Mouse (Mus musculus) gastrocnemius, adult 2 months (tissue): Measurements from ENCODE around the gene Zap70. TPM values are rescaled to one million over a fixed set of nuclear protein-coding genes. Genes with fewer than 3 reads are reported as not detected.

Source experiments
- DNase-seq: peaks from one replicate; pipeline ENCODE4 v3.0.0; 2022
- H3K27ac ChIP-seq: fragments of 200-600 bp; 2 replicates; pipeline ENCODE4 v1.8.1; 2022; ENCODE audit warnings: mild to moderate bottlenecking
- H3K4me3 ChIP-seq: fragments of 200-600 bp; 2 replicates; pipeline ENCODE4 v1.8.1; 2022; ENCODE audit warnings: mild to moderate bottlenecking, moderate library complexity
- CTCF ChIP-seq: fragments of 200-600 bp; IDR thresholded peaks from 2 replicates; pipeline ENCODE4 v1.8.1; 2022; ENCODE audit warnings: antibody characterized with exemption, mild to moderate bottlenecking, moderate library complexity
- intact Hi-C: fragments of 180-260 bp; cut with DNase I; formaldehyde crosslinking; loops from one replicate; pipeline ENCODE4 v1.15.1; 2025
- total RNA-seq, 2 experiments: library from RNA; stranded (reverse); gene quantifications; 2 replicates each; pipeline ENCODE4 v1.2.3; 2021

The Zap70 gene
- total RNA-seq, 2 experiments from 2014 or later = 0.84 TPM; not detected in 1

GRCm38 (mm10) chr1:36784365-36785134 lies 23.0 kb downstream of the Zap70 start:
- peak; percentile 80 for DNase-seq
- intact Hi-C loops = loop anchor here (2.0 to 5.0 kb wide), 2 partner anchors 348 to 410 kb away; no protein-coding TSS in a partner anchor
- no peak overlapping the region for H3K27ac ChIP-seq
- TF ChIP-seq CTCF = peak; percentile 85
- peak overlapping the region; percentile 68 for H3K4me3 ChIP-seq

DNA sequence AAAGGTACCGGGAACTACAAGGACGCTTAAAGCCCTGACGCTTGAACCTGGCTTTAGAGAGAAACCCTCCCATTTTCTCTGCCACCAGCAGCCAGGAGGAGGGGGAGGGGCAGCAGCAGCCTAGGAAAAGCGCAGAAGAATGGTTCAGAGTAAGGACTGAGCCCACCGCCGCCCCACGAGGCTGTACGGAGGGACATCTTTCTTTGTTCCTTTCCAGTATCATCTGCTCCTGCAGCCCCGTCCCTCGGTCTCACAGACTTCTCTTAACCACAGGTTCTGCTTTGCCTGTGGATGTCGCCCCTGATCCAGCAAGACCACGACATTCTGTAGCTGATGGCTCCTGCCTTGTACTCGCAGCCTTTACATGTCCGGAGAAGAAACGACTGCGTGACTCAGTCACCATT lies 23.6 kb downstream of the Zap70 start:
- H3K4me3 ChIP-seq = peak overlapping the region; percentile 68
- no peak for TF ChIP-seq CTCF
- no peak overlapping the region for H3K27ac ChIP-seq
- peak; percentile 25 for DNase-seq
- intact Hi-C loops = loop anchor here (2.0 kb wide), 1 partner anchor 410 kb away; no protein-coding TSS in a partner anchor

- DNase-seq = no peak
- intact Hi-C loops = no loop called here
- TF ChIP-seq CTCF = peak; percentile 25; the same call in 1 of the 2 replicates
- Histone ChIP-seq H3K27ac (no peak overlapping the region), H3K4me3 (no peak overlapping the region)
Measured at GRCm38 (mm10) chr1:36786377-36786776, 24.8 kb downstream of the Zap70 start.

DNA sequence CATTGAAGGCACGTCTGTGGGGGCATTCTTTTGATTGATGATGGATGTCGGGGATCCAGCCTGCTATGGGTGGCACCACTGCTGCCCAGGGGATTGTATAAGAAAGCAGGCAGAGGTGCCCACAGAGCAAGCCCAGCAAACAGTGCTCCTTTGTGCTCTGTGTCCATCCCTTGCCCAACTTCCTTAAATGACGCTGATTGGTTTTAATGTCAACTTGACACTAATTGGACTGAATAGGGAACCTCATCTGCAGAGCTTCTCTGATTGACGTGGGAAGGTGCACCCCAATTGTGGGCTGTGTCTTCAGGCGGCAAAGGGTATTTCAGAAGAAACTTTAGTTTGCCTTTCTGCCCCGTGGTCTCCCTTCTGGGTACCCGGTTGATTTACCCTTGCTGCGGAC lies 27.8 kb downstream of the Zap70 start:
- no peak for DNase-seq
- H3K27ac ChIP-seq = no peak overlapping the region
- H3K4me3 ChIP-seq = no peak overlapping the region
- intact Hi-C loops = no loop called here
- TF ChIP-seq CTCF = no peak

GRCm38 (mm10) chr1:36796711-36797110 lies 35.1 kb downstream of the Zap70 start:
- no peak for TF ChIP-seq CTCF
- intact Hi-C loops = no loop called here
- no peak for DNase-seq

GRCm38 (mm10) chr1:36797481-36797880 lies 35.9 kb downstream of the Zap70 start:
- DNase-seq = no peak
- TF ChIP-seq CTCF = no peak
- H3K4me3 ChIP-seq = no peak overlapping the region

More at GRCm38 (mm10) chr1:36796711-36797110, 35.1 kb downstream of the Zap70 start:
- Histone ChIP-seq H3K4me3 (no peak overlapping the region), H3K27ac (no peak overlapping the region)

GRCm38 (mm10) chr1:36800379-36801011 lies 38.9 kb downstream of the Zap70 start:
- no peak overlapping the region for H3K27ac ChIP-seq
- intact Hi-C loops = no loop called here
- H3K4me3 ChIP-seq = no peak overlapping the region
- no peak for DNase-seq
- no peak for TF ChIP-seq CTCF

More at GRCm38 (mm10) chr1:36797481-36797880, 35.9 kb downstream of the Zap70 start:
- intact Hi-C loops = no loop called here
- no peak overlapping the region for H3K27ac ChIP-seq

DNA sequence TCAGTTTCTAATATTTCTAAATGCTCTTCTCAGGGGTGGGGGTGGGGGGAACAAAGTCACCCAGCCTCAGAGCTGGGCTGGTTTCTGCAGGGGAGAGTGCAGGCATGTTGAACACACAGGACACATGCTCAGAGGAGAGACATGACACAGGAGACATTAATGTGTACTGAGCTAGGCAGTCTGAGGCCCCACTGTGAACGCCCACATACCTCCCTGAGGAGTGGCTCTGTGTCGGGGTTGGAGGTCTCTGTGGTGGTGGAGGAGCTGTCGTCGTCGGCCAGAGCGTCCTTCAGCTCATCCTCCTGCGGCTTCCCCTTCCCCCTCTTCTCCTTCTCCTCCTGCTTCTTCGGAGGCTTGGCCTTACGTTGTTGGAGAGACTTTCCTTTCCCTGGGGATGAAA lies 42.7 kb downstream of the Zap70 start:
- H3K4me3 ChIP-seq = no peak overlapping the region
- H3K27ac ChIP-seq = no peak overlapping the region; the same call in 1 of the 2 replicates
- intact Hi-C loops = no loop called here
- DNase-seq = no peak
- TF ChIP-seq CTCF = no peak

GRCm38 (mm10) chr1:36804833-36805232 lies 43.2 kb downstream of the Zap70 start:
- H3K4me3 ChIP-seq = no peak overlapping the region
- no peak for DNase-seq
- no peak overlapping the region for H3K27ac ChIP-seq
- no peak for TF ChIP-seq CTCF
- intact Hi-C loops = no loop called here

- Histone ChIP-seq H3K4me3 (no peak overlapping the region), H3K27ac (no peak overlapping the region)
- intact Hi-C loops = no loop called here
- TF ChIP-seq CTCF = no peak
- no peak for DNase-seq
Measured at GRCm38 (mm10) chr1:36806181-36806905, 44.7 kb downstream of the Zap70 start.

DNA sequence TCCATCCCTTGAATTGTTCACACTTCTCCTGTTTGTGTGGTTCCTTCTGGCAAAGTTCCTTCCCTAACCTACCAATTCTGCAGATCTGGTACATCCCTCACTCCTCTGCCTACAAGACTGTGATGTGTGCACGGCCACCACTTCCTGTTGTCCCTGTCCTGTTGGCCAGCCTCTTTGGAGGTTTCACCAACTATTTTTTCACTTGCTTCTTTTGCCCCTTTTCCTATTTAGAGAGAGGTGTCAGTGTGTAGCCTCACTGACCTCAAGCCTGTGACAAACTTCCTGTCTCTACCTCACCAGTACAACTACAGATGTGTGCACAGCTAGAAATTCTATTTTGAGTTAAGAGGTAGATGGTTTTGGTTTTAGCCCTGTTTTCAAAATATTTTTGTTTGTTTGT lies 45.5 kb downstream of the Zap70 start:
- Histone ChIP-seq H3K27ac (no peak overlapping the region), H3K4me3 (no peak overlapping the region)
- no peak for TF ChIP-seq CTCF
- no peak for DNase-seq
- intact Hi-C loops = no loop called here

DNA sequence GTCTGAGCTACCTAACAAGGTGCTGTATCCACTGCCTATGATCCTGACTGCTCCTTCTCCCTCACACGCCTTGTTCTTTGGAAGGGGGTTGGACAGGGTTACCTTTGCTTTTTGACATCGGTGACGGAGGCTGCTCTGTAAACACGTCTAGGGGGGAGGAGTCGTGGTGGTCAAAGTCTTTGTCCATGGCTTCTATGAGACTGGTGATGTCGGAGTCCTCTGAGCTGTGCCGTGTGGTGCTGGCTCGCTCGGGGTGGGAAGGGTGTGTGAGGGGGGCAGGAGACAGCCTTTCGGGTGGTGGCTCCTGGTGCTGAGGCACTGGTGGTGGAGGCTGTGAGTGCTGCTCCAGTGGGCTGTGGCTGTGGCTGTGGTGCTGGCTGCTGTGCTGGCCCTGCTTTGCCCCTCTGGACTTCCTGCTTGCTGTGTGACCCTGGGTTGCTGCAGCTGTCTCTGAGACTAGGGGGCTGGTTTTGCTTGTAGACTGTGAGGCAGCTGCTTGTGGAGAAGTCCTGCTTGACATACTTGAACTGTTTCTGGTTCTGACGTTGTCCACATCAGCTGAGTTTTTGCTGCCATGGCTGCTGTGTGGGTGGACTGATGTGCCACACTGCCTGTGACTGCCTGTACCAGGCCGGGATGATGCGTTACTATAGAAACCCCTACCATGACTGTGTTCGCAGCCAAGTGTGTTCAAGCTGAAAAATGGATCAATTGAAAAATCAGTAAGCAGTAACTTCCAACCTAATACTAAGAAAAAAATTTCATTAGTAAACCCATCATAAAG lies 46.4 kb downstream of the Zap70 start:
- no peak overlapping the region for H3K4me3 ChIP-seq
- DNase-seq = no peak
- intact Hi-C loops = no loop called here
- TF ChIP-seq CTCF = no peak
- no peak overlapping the region for H3K27ac ChIP-seq
